Mouse (Mus musculus) limb, embryonic 10.5 days (tissue): ENCODE measurements around the gene Vps53. TPM values are rescaled to one million over a fixed set of nuclear protein-coding genes. Genes with fewer than 3 reads are reported as not detected.

Experiments used
- DNase-seq: peaks from one replicate; pipeline ENCODE4 v3.0.0-alpha.2; 2017; ENCODE audit warnings: low spot score
- H3K27ac ChIP-seq: fragments of 300-500 bp; sonication (generic); 2 replicates; pipeline ENCODE4 v1.5.1; 2016; ENCODE audit warnings: mild to moderate bottlenecking
- H3K27me3 ChIP-seq: fragments of 300-500 bp; sonication (generic); 2 replicates; pipeline ENCODE4 v1.6.1; 2016; ENCODE audit warnings: low read depth, mild to moderate bottlenecking; ENCODE audit not compliant: poor library complexity, severe bottlenecking
- H3K36me3 ChIP-seq: fragments of 300-500 bp; sonication (generic); 2 replicates; pipeline ENCODE4 v1.6.1; 2016; ENCODE audit warnings: mild to moderate bottlenecking, moderate library complexity
- H3K4me1 ChIP-seq: fragments of 300-500 bp; sonication (generic); 2 replicates; pipeline ENCODE4 v1.6.1; 2016
- H3K4me3 ChIP-seq: fragments of 300-500 bp; sonication (generic); 2 replicates; pipeline ENCODE4 v1.5.1; 2016; ENCODE audit warnings: mild to moderate bottlenecking, moderate library complexity
- H3K9me3 ChIP-seq: fragments of 300-500 bp; sonication (generic); replicated peaks from 2 replicates; pipeline ENCODE4 v1.6.1; 2016; ENCODE audit warnings: mild to moderate bottlenecking
- WGBS: fragments of 180-500 bp; shearing (Covaris S2); methylation state at CpG from one replicate; pipeline ENCODE4 v1.1.7; 2016; 5-methylcytosine and 5-hydroxymethylcytosine counted together
- polyA plus RNA-seq: library from polyadenylated mRNA; unstranded; fragments of >200 nt; fragmentation: Nextera tagmentation; extraction: Ambion mirVana; gene quantifications from 2 replicates; pipeline ENCODE4 v1.2.1, GENCODE M21; 2016

The Vps53 gene
- polyA plus RNA-seq, 1 experiment from 2014 or later, result 36.2 TPM

- no peaks in the 10 kb centered on the region for H3K9me3 ChIP-seq
- no peaks in the 10 kb centered on the region for H3K27me3 ChIP-seq
- no peak for DNase-seq
- peaks cover 30% of the 10 kb centered on the region for H3K36me3 ChIP-seq
- WGBS, result 98% methylated on average over 2 of the region's 2 CpGs
- H3K27ac ChIP-seq, result no peak overlapping the region
- H3K4me3 ChIP-seq, result no peak overlapping the region
- 0 out of 2 replicates have a peak, but pooled peaks cover 3% of the 10 kb centered on the region for H3K4me1 ChIP-seq
These were observed 25.2 kb downstream of the Vps53 start for GRCm38 (mm10) chr11:76154200-76154599.

- 0 out of 2 replicates have a peak, but pooled peaks cover 3% of the 10 kb centered on the region for H3K4me1 ChIP-seq
- 92% methylated on average over 5 of the region's 5 CpGs for WGBS
- DNase-seq, result no peak
- H3K27ac ChIP-seq, result no peak overlapping the region
- no peak overlapping the region for H3K4me3 ChIP-seq
- H3K9me3 ChIP-seq, result no peaks in the 10 kb centered on the region
- no peaks in the 10 kb centered on the region for H3K27me3 ChIP-seq
- peaks cover 28% of the 10 kb centered on the region for H3K36me3 ChIP-seq
These were observed 26.1 kb downstream of the Vps53 start for GRCm38 (mm10) chr11:76153236-76153951.

- 70% methylated on average over 4 of the region's 4 CpGs for WGBS
- Histone ChIP-seq H3K27ac (no peak overlapping the region), H3K9me3 (no peaks in the 10 kb centered on the region), H3K4me3 (no peak overlapping the region), H3K4me1 (peaks cover 3% of the 10 kb centered on the region; the same call in 1 of the 2 replicates), H3K27me3 (no peaks in the 10 kb centered on the region), H3K36me3 (peaks cover 17% of the 10 kb centered on the region)
- DNase-seq, result no peak
These were observed 28.5 kb downstream of the Vps53 start for GRCm38 (mm10) chr11:76150980-76151379.

GRCm38 (mm10) chr11:76148055-76149008 lies 31.1 kb downstream of the Vps53 start:
- H3K4me1 ChIP-seq, result peaks cover 3% of the 10 kb centered on the region; the same call in 1 of the 2 replicates
- H3K4me3 ChIP-seq, result no peak overlapping the region
- H3K9me3 ChIP-seq, result no peaks in the 10 kb centered on the region
- no peaks in the 10 kb centered on the region for H3K27me3 ChIP-seq
- no peak for DNase-seq
- H3K36me3 ChIP-seq, result peaks cover 9% of the 10 kb centered on the region; the same call in 1 of the 2 replicates
- 91% methylated on average over 8 of the region's 8 CpGs for WGBS
- no peak overlapping the region for H3K27ac ChIP-seq

GRCm38 (mm10) chr11:76146187-76147010 lies 33.0 kb downstream of the Vps53 start:
- Histone ChIP-seq H3K27me3 (no peaks in the 10 kb centered on the region), H3K36me3 (peaks cover 9% of the 10 kb centered on the region; the same call in 1 of the 2 replicates), H3K27ac (no peak overlapping the region), H3K4me3 (no peak overlapping the region), H3K9me3 (no peaks in the 10 kb centered on the region), H3K4me1 (peaks cover 3% of the 10 kb centered on the region; the same call in 1 of the 2 replicates)
- 94% methylated on average over 8 of the region's 8 CpGs for WGBS
- no peak for DNase-seq

- no peaks in the 10 kb centered on the region for H3K9me3 ChIP-seq
- H3K36me3 ChIP-seq, result peaks cover 9% of the 10 kb centered on the region; the same call in 1 of the 2 replicates
- H3K27me3 ChIP-seq, result no peaks in the 10 kb centered on the region
- 89% methylated on average over 1 of the region's 1 CpGs for WGBS
- H3K4me1 ChIP-seq, result no peaks in the 10 kb centered on the region; the same call in 1 of the 2 replicates
- DNase-seq, result no peak
- H3K27ac ChIP-seq, result no peak overlapping the region
- no peak overlapping the region for H3K4me3 ChIP-seq
These were observed 34.3 kb downstream of the Vps53 start for GRCm38 (mm10) chr11:76145169-76145568.

GRCm38 (mm10) chr11:76144386-76144785 lies 35.1 kb downstream of the Vps53 start:
- no peak overlapping the region for H3K4me3 ChIP-seq
- H3K9me3 ChIP-seq, result no peaks in the 10 kb centered on the region
- no peaks in the 10 kb centered on the region for H3K27me3 ChIP-seq
- no peak overlapping the region for H3K27ac ChIP-seq
- no peak for DNase-seq
- 92% methylated on average over 8 of the region's 8 CpGs for WGBS
- H3K36me3 ChIP-seq, result peaks cover 9% of the 10 kb centered on the region; the same call in 1 of the 2 replicates
- H3K4me1 ChIP-seq, result no peaks in the 10 kb centered on the region; the same call in 1 of the 2 replicates

GRCm38 (mm10) chr11:76137996-76138395 lies 41.5 kb downstream of the Vps53 start:
- Histone ChIP-seq H3K4me1 (no peaks in the 10 kb centered on the region), H3K27ac (no peak overlapping the region), H3K27me3 (no peaks in the 10 kb centered on the region), H3K9me3 (no peaks in the 10 kb centered on the region), H3K4me3 (no peak overlapping the region), H3K36me3 (peaks cover 44% of the 10 kb centered on the region)
- WGBS, result 87% methylated on average over 3 of the region's 3 CpGs
- DNase-seq, result no peak

- Histone ChIP-seq H3K4me1 (no peaks in the 10 kb centered on the region), H3K36me3 (peaks cover 50% of the 10 kb centered on the region), H3K9me3 (no peaks in the 10 kb centered on the region), H3K27me3 (no peaks in the 10 kb centered on the region), H3K4me3 (no peak overlapping the region), H3K27ac (no peak overlapping the region)
- DNase-seq, result no peak
- WGBS, result 89% methylated on average over 7 of the region's 7 CpGs
These were observed 43.6 kb downstream of the Vps53 start for GRCm38 (mm10) chr11:76135641-76136437.

- Histone ChIP-seq H3K4me1 (peaks cover 1% of the 10 kb centered on the region; the same call in 1 of the 2 replicates), H3K4me3 (no peak overlapping the region), H3K36me3 (peaks cover 40% of the 10 kb centered on the region), H3K27me3 (no peaks in the 10 kb centered on the region), H3K27ac (no peak overlapping the region), H3K9me3 (no peaks in the 10 kb centered on the region)
- 90% methylated on average over 5 of the region's 5 CpGs for WGBS
- no peak for DNase-seq
These were observed 48.6 kb downstream of the Vps53 start for GRCm38 (mm10) chr11:76130859-76131258.

GRCm38 (mm10) chr11:76125386-76125785 lies 54.1 kb downstream of the Vps53 start:
- H3K36me3 ChIP-seq, result peaks cover 23% of the 10 kb centered on the region
- no peaks in the 10 kb centered on the region for H3K9me3 ChIP-seq
- peaks cover 12% of the 10 kb centered on the region for H3K4me1 ChIP-seq
- no peak overlapping the region; the same call in 1 of the 2 replicates for H3K27ac ChIP-seq
- 65% methylated on average over 8 of the region's 8 CpGs for WGBS
- no peaks in the 10 kb centered on the region for H3K27me3 ChIP-seq
- no peak for DNase-seq
- H3K4me3 ChIP-seq, result no peak overlapping the region
